Mouse (Mus musculus): ENCODE data around the gene Ltbp2.

DNA sequence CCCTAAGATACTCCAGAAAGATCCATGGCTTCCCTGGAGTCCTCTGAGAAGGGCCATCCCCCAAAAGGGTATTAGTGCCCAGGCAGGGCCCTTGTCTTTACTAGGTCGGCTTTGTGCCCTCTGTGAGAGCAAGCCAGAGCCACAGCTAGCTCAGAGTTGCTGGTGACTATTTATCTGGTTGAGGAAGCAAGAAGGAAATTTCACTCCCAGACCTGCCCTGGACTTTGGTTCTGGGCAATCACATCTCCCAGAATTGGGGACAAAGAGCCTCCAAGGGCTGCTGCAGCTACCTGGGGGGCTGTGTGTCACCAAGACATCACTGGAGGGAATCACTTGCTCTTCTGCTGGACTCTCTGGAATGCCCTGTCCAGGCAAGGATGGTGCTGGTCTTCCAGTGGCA, 70.3 kb downstream of the Ltbp2 start:
- TF ChIP-seq CTCF (IDR thresholded peaks at IDR 0.05) (no peak), POLR2A (IDR thresholded peaks at IDR 0.05; ENCODE audit: insufficient read depth, low read depth, low read length) (no peak)

Data from heart, adult 2 months (tissue).